Mouse (Mus musculus): ENCODE data around the gene Trappc11. TPM values are rescaled to one million over a fixed set of nuclear protein-coding genes. Genes with fewer than 3 reads are reported as not detected.
"Not testable (repeated sequence)": the region's sequence is repeated elsewhere in the genome, so short reads cannot be mapped to it uniquely, and the experiment has no call there.

Gene Trappc11
- total RNA-seq, 1 experiment from 2014 or later = 33.1 TPM

DNA sequence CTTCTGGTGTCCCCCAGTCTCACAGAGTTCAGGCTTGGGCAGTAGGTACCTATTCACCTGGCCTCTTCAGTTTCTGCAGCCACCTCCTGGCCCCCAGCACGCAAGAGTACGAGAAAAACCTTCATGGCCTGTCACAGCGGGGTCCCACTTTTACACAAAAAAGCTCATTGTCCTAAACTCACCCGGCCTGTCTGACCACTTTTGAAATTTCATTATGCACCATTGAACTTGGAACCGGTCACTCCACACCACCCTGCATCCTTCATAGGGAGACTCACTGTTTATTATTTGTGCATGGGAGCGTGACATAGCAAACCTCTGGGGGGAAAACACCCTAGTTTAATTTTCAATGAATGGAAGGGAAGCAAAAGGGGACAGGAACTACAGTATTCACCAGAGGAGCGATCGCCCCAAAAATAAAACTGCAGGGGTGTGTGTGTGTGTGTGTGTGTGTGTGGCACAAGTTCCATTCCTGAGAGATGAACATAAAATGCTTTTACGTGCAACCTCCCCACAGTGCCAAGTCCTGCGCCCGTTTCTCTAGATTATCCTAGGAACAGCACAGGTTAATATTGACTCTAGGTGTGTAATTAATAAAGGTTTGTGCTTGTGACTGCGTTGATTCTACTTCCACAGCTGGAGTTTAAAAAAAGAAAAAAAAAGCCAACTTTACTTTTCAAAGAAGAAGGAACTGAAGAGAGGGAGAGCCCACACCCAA is 50.8 kb downstream of the Trappc11 start:
- no peak for DNase-seq

DNA sequence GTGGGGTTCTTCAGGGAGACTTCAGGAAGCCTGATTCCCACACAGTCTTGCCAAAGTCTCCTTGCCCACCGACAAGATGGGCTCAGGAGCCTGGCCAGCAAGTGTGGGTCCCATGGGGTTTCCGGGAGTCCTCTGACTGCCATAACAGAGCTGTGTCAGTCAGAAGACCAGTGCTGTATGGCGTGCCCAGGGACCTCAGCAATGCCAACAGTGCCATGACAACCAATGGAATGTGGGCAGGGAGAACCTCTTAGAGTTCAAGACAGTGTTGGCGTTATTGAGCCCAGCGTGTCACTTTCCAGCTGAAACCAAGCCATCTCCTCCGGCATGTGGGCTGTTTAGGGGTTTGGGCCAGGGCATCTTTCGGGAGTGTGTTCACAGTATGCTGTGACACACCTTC is 53.2 kb downstream of the Trappc11 start:
- no peak for DNase-seq

DNA sequence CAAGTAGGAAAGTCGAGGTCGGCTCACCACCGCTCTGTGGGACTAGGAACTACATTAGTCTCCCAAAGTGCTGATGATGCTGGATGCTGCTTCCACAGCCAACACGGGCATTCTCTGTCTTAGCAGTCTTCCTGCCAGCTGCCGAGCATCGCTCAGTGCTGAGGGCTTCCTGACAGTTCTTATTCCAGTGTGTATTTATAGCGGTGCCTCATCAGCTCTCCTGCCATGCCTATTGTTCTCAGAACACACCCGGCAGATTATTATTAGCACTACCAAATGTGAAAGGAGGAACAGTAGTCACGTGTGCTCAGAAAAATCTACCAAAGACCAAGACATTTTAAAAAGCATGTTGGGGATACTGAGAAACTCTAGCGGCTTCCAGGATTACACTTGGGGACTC is 71.6 kb downstream of the Trappc11 start:
- peak; percentile 26 for DNase-seq

DNA sequence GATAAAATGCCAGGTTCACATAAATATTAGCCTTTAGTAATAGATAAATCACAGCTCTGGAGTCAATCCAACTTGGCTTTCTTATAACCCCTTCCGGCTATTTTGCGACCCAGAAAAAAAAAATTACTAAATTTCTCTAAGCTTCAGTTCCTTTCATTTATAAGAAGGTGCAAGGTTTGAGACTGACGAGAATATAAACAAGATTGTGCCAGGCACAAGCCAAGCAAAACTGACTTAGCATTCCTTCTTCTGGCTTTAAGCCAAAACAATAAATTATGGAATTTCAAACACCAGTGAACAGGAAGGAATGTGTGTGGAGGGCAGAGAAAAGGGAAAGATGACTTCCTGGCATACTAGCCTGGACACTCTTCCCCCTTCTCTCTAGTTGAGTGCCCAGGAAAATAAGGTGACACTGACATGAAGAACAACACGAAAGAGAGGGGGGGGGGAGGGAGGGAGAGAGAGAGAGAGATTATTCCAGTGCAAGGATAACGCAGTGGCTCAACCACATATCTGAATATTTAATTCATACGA is 74.0 kb downstream of the Trappc11 start:
- no peak for DNase-seq

DNA sequence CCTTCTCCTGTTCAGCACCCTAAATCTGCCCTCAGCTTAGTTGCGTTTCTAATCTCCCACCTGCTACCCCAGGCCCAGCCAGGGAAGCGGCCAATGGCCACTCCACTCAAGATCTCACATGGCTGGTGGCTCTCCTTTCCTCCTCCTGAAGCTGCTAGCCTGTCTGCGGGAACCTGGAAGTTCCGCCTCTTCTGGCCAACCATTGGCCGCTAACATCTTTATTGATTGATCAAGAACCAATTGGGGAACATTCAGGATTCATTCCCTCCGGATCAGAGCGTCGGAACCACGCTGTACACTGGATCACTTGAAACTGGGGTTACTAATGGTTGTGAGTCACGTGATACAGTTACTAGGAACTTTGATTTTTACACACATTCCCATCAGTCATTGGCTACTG is 74.7 kb downstream of the Trappc11 start:
- DNase-seq = peak; percentile 25

DNA sequence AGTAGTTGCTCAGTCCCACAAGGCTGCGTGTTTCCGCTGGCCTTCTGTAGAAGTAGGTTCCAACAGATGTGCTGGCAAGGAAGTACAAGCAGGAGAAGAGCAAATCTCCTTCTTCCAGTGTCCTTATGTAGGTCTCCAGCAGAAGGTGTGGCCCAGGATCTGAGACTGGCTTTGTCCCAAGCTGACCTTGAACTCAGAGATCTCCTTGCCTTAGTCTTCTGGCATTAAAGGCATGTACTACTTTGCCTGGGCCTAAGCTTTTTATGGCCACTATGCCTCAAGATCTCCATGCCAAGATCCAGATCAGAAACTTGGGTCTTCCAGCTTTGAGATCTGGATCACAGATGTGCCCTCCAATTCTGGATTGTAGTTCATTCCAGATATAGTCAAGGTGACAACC is 84.1 kb downstream of the Trappc11 start:
- DNase-seq = not testable (repeated sequence)

- no peak for DNase-seq
These were observed 86.8 kb downstream of the Trappc11 start, which contains the start of gene Stox2 for GRCm38 (mm10) chr8:47446312-47447046. TSS of gene Stox2 (minus strand) at chr8:47446362.

Other genes starting within 250 kb of the Trappc11 start
- 13.6 and 15.2 TPM in 2 replicates for gene Stox2, start 87.1 kb downstream of the Trappc11 start, total RNA-seq (2021)
- 59.7 and 60.9 TPM in 2 replicates for gene Rwdd4a, start 194 bp upstream of the Trappc11 start, total RNA-seq (2021)
- gene Ing2, start 142.1 kb upstream of the Trappc11 start, total RNA-seq (2021) = 20.8 and 21.2 TPM in 2 replicates
- 12.7 and 14.0 TPM in 2 replicates for gene Cdkn2aip, start 180.5 kb upstream of the Trappc11 start, total RNA-seq (2021)

Measured in adrenal gland, postnatal 14 days (tissue).